Mouse (Mus musculus) CH12.LX (cell line): ENCODE measurements at regions not wholly inside any gene's neighbourhood (a gene's known extent, or its start where the extent isn't known, plus 50 kb on each side); places are given as distances from the start of the nearest gene placed in this dataset.
"Not testable (repeated sequence)": the region's sequence is repeated elsewhere in the genome, so short reads cannot be mapped to it uniquely, and the experiment has no call there.

Source experiments
- DNase-seq: peaks from one replicate; pipeline ENCODE4 v3.0.0-alpha.2; 2013; ENCODE audit errors: extremely low read depth
- H3K27ac ChIP-seq: 2 replicates; pipeline ENCODE4 v1.5.1; 2012; ENCODE audit warnings: low read depth, mild to moderate bottlenecking, control low read depth, moderate library complexity; ENCODE audit not compliant: insufficient read depth
- H3K27me3 ChIP-seq: replicated peaks from 2 replicates; pipeline ENCODE3; 2012; ENCODE audit warnings: inconsistent platforms
- H3K36me3 ChIP-seq, 2 experiments: replicated peaks in 1 of 2; 2 replicates each; pipeline versions ENCODE3 to v1.6.1; 2012; ENCODE audit warnings: inconsistent platforms in 1 of 2, low read length in 1 of 2, mild to moderate bottlenecking in 1 of 2, mixed read lengths in 1 of 2, moderate library complexity in 1 of 2; ENCODE audit not compliant: control insufficient read depth in 1 of 2, insufficient read depth in 1 of 2
- H3K4me1 ChIP-seq, 2 experiments: 2 replicates each; pipeline ENCODE4 v1.6.1; 2012; ENCODE audit warnings: inconsistent platforms in 1 of 2, moderate library complexity in 1 of 2; ENCODE audit not compliant: insufficient read depth in 2 of 2, control insufficient read depth in 1 of 2
- H3K4me2 ChIP-seq: 2 replicates; pipeline ENCODE4 v1.6.1; 2012; ENCODE audit warnings: low read depth, mild to moderate bottlenecking, control low read depth; ENCODE audit not compliant: poor library complexity, insufficient read depth, severe bottlenecking
- H3K4me3 ChIP-seq, 3 experiments: fragments of 150-350 bp in 1 of 3; sonication (generic) in 1 of 3; replicated peaks in 1 of 3; 2 replicates each; pipeline versions ENCODE3 to v1.5.1; 2011 to 2012; ENCODE audit warnings: low read depth in 2 of 3, low read length in 2 of 3, mild to moderate bottlenecking in 2 of 3, moderate library complexity in 2 of 3, control low read depth in 1 of 3, improper control_type of control experiment in 1 of 3, inconsistent platforms in 1 of 3, mixed read lengths in 1 of 3; ENCODE audit not compliant: poor library complexity in 1 of 3
- H3K79me2 ChIP-seq: replicated peaks from 2 replicates; pipeline ENCODE4 v1.6.1; 2012; ENCODE audit warnings: mild to moderate bottlenecking, moderate library complexity; ENCODE audit not compliant: control insufficient read depth, poor library complexity, insufficient read depth, severe bottlenecking; ENCODE audit errors: extremely low read depth
- H3K9ac ChIP-seq: 2 replicates; pipeline ENCODE4 v1.6.1; 2012; ENCODE audit warnings: low read depth, mild to moderate bottlenecking, control low read depth, moderate library complexity; ENCODE audit not compliant: insufficient read depth
- H3K9me3 ChIP-seq: replicated peaks from 2 replicates; pipeline ENCODE3; 2012; ENCODE audit warnings: low read length, inconsistent platforms, mixed read lengths
- CHD1 ChIP-seq: IDR thresholded peaks from 2 replicates; pipeline ENCODE4 v1.6.1; 2012; ENCODE audit warnings: low read depth, low read length, improper control_type of control experiment, inconsistent platforms
- CTCF ChIP-seq, 2 experiments: IDR thresholded peaks in 1 of 2; conservative IDR thresholded peaks in 1 of 2; 2 replicates each; pipeline ENCODE4 v1.5.1; 2011 to 2012; ENCODE audit warnings: low read depth in 2 of 2, low read length in 2 of 2, improper control_type of control experiment in 1 of 2, inconsistent platforms in 1 of 2, mild to moderate bottlenecking in 1 of 2, moderate library complexity in 1 of 2
- ELF1 ChIP-seq: IDR thresholded peaks from 2 replicates; pipeline ENCODE4 v1.6.1; 2014; ENCODE audit warnings: low read depth, mild to moderate bottlenecking, inconsistent platforms, low read length, improper control_type of control experiment
- ETS1 ChIP-seq: conservative IDR thresholded peaks from 2 replicates; pipeline ENCODE4 v1.6.1; 2012; ENCODE audit warnings: low read depth, mild to moderate bottlenecking, inconsistent platforms, low read length, improper control_type of control experiment, moderate library complexity
- GABPA ChIP-seq: IDR thresholded peaks from 2 replicates; pipeline ENCODE4 v1.6.1; 2012; ENCODE audit warnings: low read depth, low read length, improper control_type of control experiment, inconsistent platforms; ENCODE audit not compliant: insufficient replicate concordance
- JUND ChIP-seq: conservative IDR thresholded peaks from 2 replicates; pipeline ENCODE4 v1.6.1; 2011; ENCODE audit warnings: low read depth, low read length, improper control_type of control experiment
- MAFK ChIP-seq: IDR thresholded peaks from 2 replicates; pipeline ENCODE4 v1.6.1; 2011; ENCODE audit warnings: low read length, improper control_type of control experiment; ENCODE audit not compliant: insufficient replicate concordance
- MAX ChIP-seq: IDR thresholded peaks from 2 replicates; pipeline ENCODE4 v1.6.1; 2011; ENCODE audit warnings: low read length, improper control_type of control experiment
- MXI1 ChIP-seq: IDR thresholded peaks from 2 replicates; pipeline ENCODE4 v1.6.1; 2011; ENCODE audit warnings: mild to moderate bottlenecking, low read depth, low read length, improper control_type of control experiment
- POLR2AphosphoS2 ChIP-seq: IDR thresholded peaks from 2 replicates; pipeline ENCODE4 v1.6.1; 2011; ENCODE audit warnings: low read depth, low read length, improper control_type of control experiment
- RAD21 ChIP-seq: IDR thresholded peaks from 2 replicates; pipeline ENCODE4 v1.6.1; 2011; ENCODE audit warnings: low read depth, mild to moderate bottlenecking, low read length, improper control_type of control experiment, moderate library complexity
- SIN3A ChIP-seq: IDR thresholded peaks from 2 replicates; pipeline ENCODE4 v1.6.1; 2012; ENCODE audit warnings: low read length, improper control_type of control experiment, inconsistent platforms
- TBP ChIP-seq: conservative IDR thresholded peaks from 2 replicates; pipeline ENCODE4 v1.6.1; 2011; ENCODE audit warnings: low read depth, low read length, improper control_type of control experiment
- TCF12 ChIP-seq: IDR thresholded peaks from 2 replicates; pipeline ENCODE4 v1.6.1; 2014; ENCODE audit warnings: low read depth, mild to moderate bottlenecking, inconsistent platforms, low read length, improper control_type of control experiment
- ZC3H11A ChIP-seq: IDR thresholded peaks from 2 replicates; pipeline ENCODE4 v1.6.1; 2012; ENCODE audit warnings: low read depth, mild to moderate bottlenecking, inconsistent platforms, low read length, improper control_type of control experiment
- ZKSCAN1 ChIP-seq: IDR thresholded peaks from 2 replicates; pipeline ENCODE4 v1.6.1; 2012; ENCODE audit warnings: low read depth, inconsistent platforms, low read length, improper control_type of control experiment, borderline replicate concordance
- ZMIZ1 ChIP-seq: IDR thresholded peaks from 2 replicates; pipeline ENCODE4 v1.6.1; 2012; ENCODE audit warnings: low read depth, mild to moderate bottlenecking, inconsistent platforms, low read length, improper control_type of control experiment
- ZNF384 ChIP-seq: IDR thresholded peaks from 2 replicates; pipeline ENCODE4 v1.6.1; 2012; ENCODE audit warnings: low read depth, low read length, improper control_type of control experiment, inconsistent platforms
- dilution Hi-C: fragments of 300-500 bp; cut with MboI; formaldehyde crosslinking; loops from 2 replicates; pipeline ENCODE4 v1.14.3; 2020; ENCODE audit warnings: low sequenced_read_pairs; ENCODE audit not compliant: extremely low pct_unique_long_range_greater_than_20kb, extremely low pct_ligation_motif_present
- in situ Hi-C: fragments of 300-500 bp; cut with MboI; formaldehyde crosslinking; loops from 3 replicates; pipeline ENCODE4 v1.14.3; 2019; ENCODE audit warnings: low sequenced_read_pairs, low pct_ligation_motif_present, low pct_unique_long_range_greater_than_20kb, mixed read lengths

- dilution Hi-C loops (no loop called here), in situ Hi-C loops (no loop called here)
- no peaks in the 10 kb centered on the region for H3K27me3 ChIP-seq
- TF ChIP-seq POLR2AphosphoS2 (no peak), TBP (no peak), ETS1 (no peak), JUND (no peak), TCF12 (no peak), ELF1 (no peak), MAFK (no peak), ZNF384 (no peak), GABPA (no peak), ZMIZ1 (no peak), CHD1 (no peak), ZC3H11A (no peak), MAX (no peak), ZKSCAN1 (no peak), RAD21 (no peak), MXI1 (no peak), CTCF (conservative IDR thresholded peaks at IDR 0.05 in 1 of 2, IDR thresholded peaks at IDR 0.05 in 1 of 2; ENCODE audit: low read depth in 2 of 2, low read length in 2 of 2) (no peak), SIN3A (no peak)
- H3K4me3 ChIP-seq, result no peak overlapping the region
- no peaks in the 10 kb centered on the region for H3K9me3 ChIP-seq
- H3K4me1 ChIP-seq, result peaks cover 0 to 2% of the 10 kb centered on the region in 2 experiments; a peak in 1 of 4 replicates
- H3K36me3 ChIP-seq, result no peaks in the 10 kb centered on the region
- no peak overlapping the region for H3K27ac ChIP-seq
- DNase-seq, result no peak
- no peak overlapping the region for H3K9ac ChIP-seq
- no peaks in the 10 kb centered on the region for H3K79me2 ChIP-seq
- no peak overlapping the region for H3K4me2 ChIP-seq
Observed at GRCm38 (mm10) chr17:16726904-16727303, 337.0 kb upstream of the Zfp960 start.

GRCm38 (mm10) chr17:16753090-16753489 is 310.8 kb upstream of the Zfp960 start:
- H3K9ac ChIP-seq, result no peak overlapping the region
- TF ChIP-seq MXI1 (no peak), RAD21 (no peak), CTCF (conservative IDR thresholded peaks at IDR 0.05 in 1 of 2, IDR thresholded peaks at IDR 0.05 in 1 of 2; ENCODE audit: low read depth in 2 of 2, low read length in 2 of 2) (no peak), SIN3A (no peak)
- TF ChIP-seq, all 38 proteins: peak for 0
- Histone ChIP-seq H3K9me3 (no peaks in the 10 kb centered on the region), H3K4me1 (no peaks in the 10 kb centered on the region), H3K4me2 (no peak overlapping the region), H3K79me2 (no peaks in the 10 kb centered on the region), H3K27ac (no peak overlapping the region), H3K4me3 (no peak overlapping the region), H3K36me3 (no peaks in the 10 kb centered on the region), H3K27me3 (no peaks in the 10 kb centered on the region)
- DNase-seq, result no peak
- dilution Hi-C loops, result no loop called here
- in situ Hi-C loops, result no loop called here

- DNase-seq, H3K9ac ChIP-seq, H3K36me3 ChIP-seq, H3K27me3 ChIP-seq, H3K9me3 ChIP-seq, H3K4me3 ChIP-seq, dilution Hi-C loops, H3K4me1 ChIP-seq, H3K4me2 ChIP-seq, in situ Hi-C loops, H3K79me2 ChIP-seq, H3K27ac ChIP-seq: not testable (repeated sequence)
Observed at GRCm38 (mm10) chr17:16770587-16770986, 293.3 kb upstream of the Zfp960 start.
